Mouse (Mus musculus) embryonic fibroblast, embryonic 13.5 days (primary cell): ENCODE measurements at regions not wholly inside any gene's neighbourhood (a gene's known extent, or its start where the extent isn't known, plus 50 kb on each side); places are given as distances from the start of the nearest gene placed in this dataset.

Source experiments
- CTCF ChIP-seq: IDR thresholded peaks from 2 replicates; pipeline ENCODE4 v1.5.1; 2011; ENCODE audit warnings: mild to moderate bottlenecking, control low read depth, low read length, moderate library complexity, borderline replicate concordance; ENCODE audit not compliant: insufficient read depth
- POLR2A ChIP-seq: IDR thresholded peaks from 2 replicates; pipeline ENCODE4 v1.6.1; 2011; ENCODE audit warnings: low read depth, mild to moderate bottlenecking, control low read depth, low read length, moderate library complexity

GRCm38 (mm10) chr12:99636234-99636633, 72.9 kb upstream of the Foxn3 start:
- TF ChIP-seq CTCF (no peak), POLR2A (no peak)
